Mouse (Mus musculus): ENCODE measurements at regions not wholly inside any gene's neighbourhood (a gene's known extent, or its start where the extent isn't known, plus 50 kb on each side); places are given as distances from the start of the nearest gene placed in this dataset.

DNA sequence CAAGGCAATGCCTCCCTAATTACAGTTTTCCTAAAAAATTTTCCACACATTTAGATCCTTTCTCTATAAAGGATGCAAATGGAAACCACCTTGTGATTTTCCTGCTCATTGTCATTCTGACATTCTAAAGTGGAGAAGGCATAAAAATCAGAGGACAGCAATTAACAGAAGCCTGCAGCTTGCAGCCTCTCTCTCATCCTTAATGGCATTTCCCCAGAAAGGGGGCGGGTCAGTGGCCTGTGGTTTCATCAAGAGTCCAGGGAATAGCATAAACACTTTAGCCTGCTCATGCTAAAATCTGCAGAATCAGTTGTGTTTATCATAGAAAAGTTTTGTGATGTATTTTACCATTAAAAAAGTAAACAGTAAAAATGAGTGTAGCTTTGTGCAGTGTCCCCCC, 117.3 kb downstream of the Klf6 start:
- no peak for TF ChIP-seq POLR2A (IDR thresholded peaks at IDR 0.05; ENCODE audit: low read depth, low read length)
- TF ChIP-seq CTCF (IDR thresholded peaks at IDR 0.05; ENCODE audit: extremely low read depth, insufficient read length, insufficient replicate concordance, low read depth, low read length): no peak
